Mouse (Mus musculus): ENCODE results near the gene Calr3.

DNA sequence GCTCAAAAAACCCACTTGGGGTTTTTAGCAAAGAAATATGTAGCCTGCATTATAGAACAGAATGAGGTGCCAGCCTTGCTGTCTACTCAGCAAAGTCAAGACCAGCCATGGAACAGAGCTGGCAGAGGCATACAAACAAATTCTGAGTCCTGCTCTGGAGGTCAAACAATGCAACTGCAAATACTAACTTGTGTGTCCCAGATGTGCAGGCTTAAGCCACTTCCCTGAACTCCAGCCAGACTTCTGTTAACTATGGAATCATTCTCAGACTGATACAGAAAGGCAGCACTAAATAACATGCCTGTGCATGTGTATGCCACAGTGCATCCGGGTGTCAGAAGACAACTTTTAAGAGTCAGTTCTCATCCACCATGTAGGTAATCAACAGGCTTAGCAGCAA is 35.8 kb downstream of the Calr3 start:
- no peak for TF ChIP-seq CTCF (IDR thresholded peaks at IDR 0.05; ENCODE audit: low read depth)
- no peak for TF ChIP-seq EP300 (IDR thresholded peaks at IDR 0.05; ENCODE audit: low read depth)

Measured in liver, embryonic 14.5 days (tissue).